Mouse (Mus musculus): ENCODE measurements around the gene Nrip1. TPM values are rescaled to one million over a fixed set of nuclear protein-coding genes. Genes with fewer than 3 reads are reported as not detected.

Nrip1 gene
- polyA plus RNA-seq, 1 experiment from 2014 or later = 17.4 TPM

- 94% methylated on average over 21 of the region's 21 CpGs for WGBS (ENCODE audit: insufficient replicate concordance)
- Histone ChIP-seq H3K9me3 (replicated peaks; ENCODE audit: control insufficient read depth, low read length) (no peaks in the 10 kb centered on the region), H3K27me3 (ENCODE audit: control insufficient read depth, insufficient read depth, low read depth, low read length) (no peaks in the 10 kb centered on the region), H3K4me2 (ENCODE audit: low read depth, low read length) (no peak overlapping the region), H3K4me1 (ENCODE audit: control insufficient read depth, low read depth, low read length) (peaks cover 17% of the 10 kb centered on the region), H3K27ac (ENCODE audit: low read length) (no peak overlapping the region), H3K9ac (ENCODE audit: low read depth, low read length) (no peak overlapping the region), H3K36me3 (ENCODE audit: control insufficient read depth, insufficient read depth) (peaks cover 40% of the 10 kb centered on the region), H3K4me3 (ENCODE audit: low read depth, low read length) (no peak overlapping the region)
- ATAC-seq (ENCODE audit: low read depth) = no peak
Observed at GRCm38 (mm10) chr16:76293176-76293575, 80.5 kb downstream of the Nrip1 start.

GRCm38 (mm10) chr16:76292656-76293055 lies 81.0 kb downstream of the Nrip1 start:
- WGBS (ENCODE audit: insufficient replicate concordance) = 93% methylated on average over 15 of the region's 15 CpGs
- no peak for ATAC-seq (ENCODE audit: low read depth)
- peaks cover 17% of the 10 kb centered on the region for H3K4me1 ChIP-seq (ENCODE audit: control insufficient read depth, low read depth, low read length)

GRCm38 (mm10) chr16:76291366-76291765 lies 82.3 kb downstream of the Nrip1 start:
- Histone ChIP-seq H3K9ac (ENCODE audit: low read depth, low read length) (no peak overlapping the region), H3K9me3 (replicated peaks; ENCODE audit: control insufficient read depth, low read length) (no peaks in the 10 kb centered on the region), H3K4me2 (ENCODE audit: low read depth, low read length) (no peak overlapping the region), H3K27me3 (ENCODE audit: control insufficient read depth, insufficient read depth, low read depth, low read length) (no peaks in the 10 kb centered on the region), H3K27ac (ENCODE audit: low read length) (no peak overlapping the region), H3K4me1 (ENCODE audit: control insufficient read depth, low read depth, low read length) (peaks cover 17% of the 10 kb centered on the region), H3K36me3 (ENCODE audit: control insufficient read depth, insufficient read depth) (peaks cover 40% of the 10 kb centered on the region), H3K4me3 (ENCODE audit: low read depth, low read length) (no peak overlapping the region)
- ATAC-seq (ENCODE audit: low read depth) = no peak
- whole genome bisulfite sequencing (ENCODE audit: insufficient replicate concordance) = 93% methylated on average over 14 of the region's 14 CpGs

More at GRCm38 (mm10) chr16:76292656-76293055, 81.0 kb downstream of the Nrip1 start:
- Histone ChIP-seq H3K9me3 (replicated peaks; ENCODE audit: control insufficient read depth, low read length) (no peaks in the 10 kb centered on the region), H3K4me2 (ENCODE audit: low read depth, low read length) (no peak overlapping the region), H3K9ac (ENCODE audit: low read depth, low read length) (no peak overlapping the region), H3K4me3 (ENCODE audit: low read depth, low read length) (no peak overlapping the region), H3K27ac (ENCODE audit: low read length) (no peak overlapping the region), H3K27me3 (ENCODE audit: control insufficient read depth, insufficient read depth, low read depth, low read length) (no peaks in the 10 kb centered on the region), H3K36me3 (ENCODE audit: control insufficient read depth, insufficient read depth) (peaks cover 40% of the 10 kb centered on the region)

- 71% methylated on average over 2 of the region's 2 CpGs for WGBS (ENCODE audit: insufficient replicate concordance)
- peaks cover 37% of the 10 kb centered on the region for H3K36me3 ChIP-seq (ENCODE audit: control insufficient read depth, insufficient read depth)
Observed at GRCm38 (mm10) chr16:76289495-76289894, 84.1 kb downstream of the Nrip1 start.

GRCm38 (mm10) chr16:76283796-76284195 lies 89.8 kb downstream of the Nrip1 start:
- Histone ChIP-seq H3K9ac (ENCODE audit: low read depth, low read length) (no peak overlapping the region), H3K4me2 (ENCODE audit: low read depth, low read length) (no peak overlapping the region), H3K27ac (ENCODE audit: low read length) (no peak overlapping the region), H3K4me3 (ENCODE audit: low read depth, low read length) (no peak overlapping the region), H3K9me3 (replicated peaks; ENCODE audit: control insufficient read depth, low read length) (no peaks in the 10 kb centered on the region), H3K4me1 (ENCODE audit: control insufficient read depth, low read depth, low read length) (no peaks in the 10 kb centered on the region), H3K27me3 (ENCODE audit: control insufficient read depth, insufficient read depth, low read depth, low read length) (no peaks in the 10 kb centered on the region), H3K36me3 (ENCODE audit: control insufficient read depth, insufficient read depth) (no peaks in the 10 kb centered on the region)
- 29% methylated on average over 3 of the region's 3 CpGs for WGBS (ENCODE audit: insufficient replicate concordance)
- ATAC-seq (ENCODE audit: low read depth) = no peak

More at GRCm38 (mm10) chr16:76289495-76289894, 84.1 kb downstream of the Nrip1 start:
- no peak for ATAC-seq (ENCODE audit: low read depth)
- no peaks in the 10 kb centered on the region for H3K9me3 ChIP-seq (replicated peaks; ENCODE audit: control insufficient read depth, low read length)
- H3K27ac ChIP-seq (ENCODE audit: low read length) = no peak overlapping the region
- H3K4me2 ChIP-seq (ENCODE audit: low read depth, low read length) = no peak overlapping the region
- H3K9ac ChIP-seq (ENCODE audit: low read depth, low read length) = no peak overlapping the region
- H3K27me3 ChIP-seq (ENCODE audit: control insufficient read depth, insufficient read depth, low read depth, low read length) = no peaks in the 10 kb centered on the region
- peaks cover 14% of the 10 kb centered on the region for H3K4me1 ChIP-seq (ENCODE audit: control insufficient read depth, low read depth, low read length)
- H3K4me3 ChIP-seq (ENCODE audit: low read depth, low read length) = no peak overlapping the region

- WGBS (ENCODE audit: insufficient replicate concordance) = 66% methylated on average over 6 of the region's 6 CpGs
- Histone ChIP-seq H3K27me3 (ENCODE audit: control insufficient read depth, insufficient read depth, low read depth, low read length) (no peaks in the 10 kb centered on the region), H3K9me3 (replicated peaks; ENCODE audit: control insufficient read depth, low read length) (no peaks in the 10 kb centered on the region), H3K36me3 (ENCODE audit: control insufficient read depth, insufficient read depth) (no peaks in the 10 kb centered on the region), H3K4me1 (ENCODE audit: control insufficient read depth, low read depth, low read length) (no peaks in the 10 kb centered on the region), H3K9ac (ENCODE audit: low read depth, low read length) (no peak overlapping the region), H3K4me2 (ENCODE audit: low read depth, low read length) (no peak overlapping the region), H3K4me3 (ENCODE audit: low read depth, low read length) (no peak overlapping the region), H3K27ac (ENCODE audit: low read length) (no peak overlapping the region)
- ATAC-seq (ENCODE audit: low read depth) = no peak
Observed at GRCm38 (mm10) chr16:76281850-76282249, 91.8 kb downstream of the Nrip1 start.

GRCm38 (mm10) chr16:76280365-76280764 lies 93.3 kb downstream of the Nrip1 start:
- Histone ChIP-seq H3K4me3 (ENCODE audit: low read depth, low read length) (no peak overlapping the region), H3K36me3 (ENCODE audit: control insufficient read depth, insufficient read depth) (no peaks in the 10 kb centered on the region), H3K4me2 (ENCODE audit: low read depth, low read length) (no peak overlapping the region), H3K4me1 (ENCODE audit: control insufficient read depth, low read depth, low read length) (no peaks in the 10 kb centered on the region), H3K9me3 (replicated peaks; ENCODE audit: control insufficient read depth, low read length) (no peaks in the 10 kb centered on the region), H3K27ac (ENCODE audit: low read length) (no peak overlapping the region), H3K9ac (ENCODE audit: low read depth, low read length) (no peak overlapping the region), H3K27me3 (ENCODE audit: control insufficient read depth, insufficient read depth, low read depth, low read length) (no peaks in the 10 kb centered on the region)
- WGBS (ENCODE audit: insufficient replicate concordance) = 29% methylated on average over 8 of the region's 8 CpGs
- ATAC-seq (ENCODE audit: low read depth) = no peak

GRCm38 (mm10) chr16:76276271-76276670 lies 97.4 kb downstream of the Nrip1 start:
- H3K9me3 ChIP-seq (replicated peaks; ENCODE audit: control insufficient read depth, low read length) = no peaks in the 10 kb centered on the region
- no peaks in the 10 kb centered on the region for H3K36me3 ChIP-seq (ENCODE audit: control insufficient read depth, insufficient read depth)
- H3K4me3 ChIP-seq (ENCODE audit: low read depth, low read length) = no peak overlapping the region
- ATAC-seq (ENCODE audit: low read depth) = no peak
- H3K4me1 ChIP-seq (ENCODE audit: control insufficient read depth, low read depth, low read length) = no peaks in the 10 kb centered on the region
- no peak overlapping the region for H3K9ac ChIP-seq (ENCODE audit: low read depth, low read length)
- H3K27ac ChIP-seq (ENCODE audit: low read length) = no peak overlapping the region
- H3K4me2 ChIP-seq (ENCODE audit: low read depth, low read length) = no peak overlapping the region
- 58% methylated on average over 3 of the region's 3 CpGs for WGBS (ENCODE audit: insufficient replicate concordance)
- no peaks in the 10 kb centered on the region for H3K27me3 ChIP-seq (ENCODE audit: control insufficient read depth, insufficient read depth, low read depth, low read length)

- Histone ChIP-seq H3K4me3 (ENCODE audit: low read depth, low read length) (no peak overlapping the region), H3K4me2 (ENCODE audit: low read depth, low read length) (no peak overlapping the region), H3K27me3 (ENCODE audit: control insufficient read depth, insufficient read depth, low read depth, low read length) (no peaks in the 10 kb centered on the region), H3K27ac (ENCODE audit: low read length) (no peak overlapping the region), H3K9me3 (replicated peaks; ENCODE audit: control insufficient read depth, low read length) (no peaks in the 10 kb centered on the region), H3K36me3 (ENCODE audit: control insufficient read depth, insufficient read depth) (no peaks in the 10 kb centered on the region), H3K9ac (ENCODE audit: low read depth, low read length) (no peak overlapping the region), H3K4me1 (ENCODE audit: control insufficient read depth, low read depth, low read length) (no peaks in the 10 kb centered on the region)
- WGBS (ENCODE audit: insufficient replicate concordance) = 79% methylated on average over 3 of the region's 3 CpGs
- ATAC-seq (ENCODE audit: low read depth) = no peak
Observed at GRCm38 (mm10) chr16:76275584-76275983, 98.0 kb downstream of the Nrip1 start.
